ENCODE assay signal across 32 mouse cellular contexts in the genomic region with DNA sequence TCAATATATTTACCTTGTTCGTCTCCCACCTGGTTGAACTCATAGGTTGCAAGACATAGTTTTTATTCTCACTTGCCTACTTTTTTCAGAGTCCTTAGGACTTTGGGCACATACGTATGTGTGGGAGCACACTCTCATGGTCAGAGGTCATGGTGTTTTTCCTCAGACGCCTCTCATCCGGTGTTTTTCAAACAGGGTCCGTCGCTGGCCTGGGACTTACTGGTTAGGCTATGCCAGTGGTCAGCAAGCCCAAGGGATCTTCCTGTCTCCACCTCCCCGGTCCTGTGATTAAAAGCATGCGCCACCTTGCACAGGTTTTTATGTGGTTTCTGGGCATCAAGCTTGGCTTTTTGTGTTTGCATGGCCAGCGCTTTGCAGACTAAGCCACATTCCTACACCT.
"Had no signal": no experiment of that assay in that cellular context is flagged by ENCODE, and none has a peak within 500 bp of the region (broad histone marks: within the 10 kb centered on the region; RNA-seq: fewer than 3 reads in every experiment).

No protein-coding gene starts in this region.

- H3K36me3 ChIP-seq: limb, embryonic 10.5 days; limb, embryonic 12.5 days; limb, embryonic 13.5 days; limb, embryonic 15.5 days; liver, embryonic 12.5 days; liver, embryonic 13.5 days; liver, embryonic 15.5 days; lung, embryonic 15.5 days; midbrain, embryonic 10.5 days; midbrain, embryonic 12.5 days; midbrain, embryonic 13.5 days; midbrain, embryonic 15.5 days; neural tube, embryonic 12.5 days had no signal

- H3K9ac ChIP-seq: limb, embryonic 12.5 days; limb, embryonic 13.5 days; limb, embryonic 15.5 days; liver, embryonic 12.5 days; liver, embryonic 13.5 days; liver, embryonic 14.5 days; liver, embryonic 15.5 days; liver, postnatal 0 days; lung, embryonic 14.5 days; lung, embryonic 15.5 days; midbrain, embryonic 12.5 days; midbrain, embryonic 13.5 days; midbrain, embryonic 15.5 days; neural tube, embryonic 12.5 days had no signal

- H3K27me3 ChIP-seq: limb, embryonic 12.5 days; limb, embryonic 13.5 days; limb, embryonic 15.5 days; liver, embryonic 13.5 days; liver, embryonic 15.5 days; lung, embryonic 15.5 days; midbrain, embryonic 12.5 days; midbrain, embryonic 13.5 days; midbrain, embryonic 15.5 days; neural tube, embryonic 12.5 days had no signal

- ATAC-seq: liver, embryonic 12.5 days; liver, postnatal 0 days; lung, postnatal 0 days; midbrain, embryonic 13.5 days; midbrain, embryonic 15.5 days; midbrain, embryonic 16.5 days had no signal

- H3K9me3 ChIP-seq: limb, embryonic 10.5 days; limb, embryonic 13.5 days; limb, embryonic 15.5 days; liver, embryonic 12.5 days; liver, embryonic 13.5 days; liver, embryonic 15.5 days; lung, embryonic 15.5 days; megakaryocyte, embryonic 14.5 days; midbrain, embryonic 10.5 days; midbrain, embryonic 12.5 days; midbrain, embryonic 13.5 days; midbrain, embryonic 15.5 days; neural tube, embryonic 12.5 days had no signal

- H3K4me1 ChIP-seq: limb, embryonic 10.5 days; limb, embryonic 12.5 days; limb, embryonic 13.5 days; liver, embryonic 12.5 days; liver, embryonic 13.5 days; liver, embryonic 15.5 days; midbrain, embryonic 10.5 days; midbrain, embryonic 12.5 days; midbrain, embryonic 15.5 days; neural tube, embryonic 12.5 days had no signal

- H3K4me2 ChIP-seq: limb, embryonic 12.5 days; limb, embryonic 13.5 days; limb, embryonic 15.5 days; liver, embryonic 11.5 days; liver, embryonic 12.5 days; liver, embryonic 13.5 days; liver, embryonic 15.5 days; lung, embryonic 14.5 days; lung, embryonic 15.5 days; midbrain, embryonic 11.5 days; midbrain, embryonic 12.5 days; midbrain, embryonic 13.5 days; midbrain, embryonic 15.5 days; neural tube, embryonic 12.5 days had no signal

- H3K4me3 ChIP-seq: limb, embryonic 10.5 days; limb, embryonic 12.5 days; limb, embryonic 13.5 days; limb, embryonic 15.5 days; liver, embryonic 12.5 days; liver, embryonic 13.5 days; liver, embryonic 15.5 days; lung, embryonic 15.5 days; megakaryocyte, embryonic 14.5 days; midbrain, embryonic 10.5 days; midbrain, embryonic 12.5 days; midbrain, embryonic 13.5 days; midbrain, embryonic 15.5 days; myocyte; neural tube, embryonic 12.5 days had no signal

- H3K27ac ChIP-seq: limb, embryonic 10.5 days; limb, embryonic 12.5 days; limb, embryonic 13.5 days; limb, embryonic 15.5 days; liver, embryonic 12.5 days; liver, embryonic 13.5 days; liver, embryonic 14.5 days; liver, embryonic 15.5 days; lung, embryonic 15.5 days; macrophage; midbrain, embryonic 10.5 days; midbrain, embryonic 12.5 days; midbrain, embryonic 13.5 days; midbrain, embryonic 15.5 days; neural tube, embryonic 12.5 days had no signal

- DNase-seq: left cerebral cortex, postnatal 4 days; liver; liver, embryonic 13.5 days; liver, postnatal 0 days; lung, adult 18-20 months; lung, adult 2 months; lung, embryonic 14.5 days; lung, postnatal 10 days; lung, postnatal 14 days; lung, postnatal 36 days; lung, postnatal 4 days; midbrain, embryonic 14.5 days had no signal
